Mouse (Mus musculus) embryo, embryonic 11 days (tissue): ENCODE data around the gene Pdpk1.

Source experiments
- DNase-seq: peaks from one replicate; pipeline ENCODE4 v3.0.0-alpha.2; 2015

Gene Pdpk1

DNA sequence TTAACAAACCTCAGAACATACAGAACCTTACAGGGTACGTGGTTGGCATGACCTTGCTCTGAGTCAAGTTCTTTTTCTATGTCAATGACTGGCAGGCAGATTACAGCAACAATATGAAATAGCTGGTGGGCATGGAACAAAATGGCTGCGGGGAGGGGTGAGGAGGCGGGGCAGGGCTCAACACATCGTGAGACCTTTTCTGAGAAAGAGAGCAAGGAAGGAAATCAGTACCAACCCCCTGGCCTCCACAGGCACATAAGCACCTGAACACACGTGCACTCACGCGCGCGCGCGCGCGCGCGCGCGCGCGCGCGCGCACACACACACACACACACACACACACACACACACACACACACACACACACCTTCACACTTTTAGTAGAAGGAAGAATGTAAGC is 120.2 kb downstream of the Pdpk1 start:
- no peak for DNase-seq

DNA sequence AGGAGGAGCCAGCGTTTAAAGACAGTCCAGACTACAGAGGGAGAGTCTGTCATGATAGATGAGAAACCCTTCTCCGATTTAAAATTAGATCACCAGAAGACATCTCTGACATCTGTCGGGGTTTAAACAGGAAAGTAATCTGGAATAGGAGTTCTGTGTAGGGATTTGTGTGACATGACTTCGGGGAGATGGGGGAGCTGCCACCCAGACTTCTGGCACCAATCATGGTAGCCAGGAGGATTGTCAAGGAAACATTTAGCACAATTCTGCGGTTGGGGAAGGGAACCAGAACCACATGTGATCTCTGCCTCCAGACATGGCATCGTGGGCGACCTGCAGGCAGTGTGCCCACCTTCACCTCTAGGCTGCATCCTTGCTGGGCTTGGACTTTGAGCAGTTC is 121.2 kb downstream of the Pdpk1 start:
- DNase-seq = no peak
